Mouse (Mus musculus): Measurements from ENCODE around the gene Pafah2.
"Not testable (repeated sequence)": the region's sequence is repeated elsewhere in the genome, so short reads cannot be mapped to it uniquely, and the experiment has no call there.

Gene Pafah2

DNA sequence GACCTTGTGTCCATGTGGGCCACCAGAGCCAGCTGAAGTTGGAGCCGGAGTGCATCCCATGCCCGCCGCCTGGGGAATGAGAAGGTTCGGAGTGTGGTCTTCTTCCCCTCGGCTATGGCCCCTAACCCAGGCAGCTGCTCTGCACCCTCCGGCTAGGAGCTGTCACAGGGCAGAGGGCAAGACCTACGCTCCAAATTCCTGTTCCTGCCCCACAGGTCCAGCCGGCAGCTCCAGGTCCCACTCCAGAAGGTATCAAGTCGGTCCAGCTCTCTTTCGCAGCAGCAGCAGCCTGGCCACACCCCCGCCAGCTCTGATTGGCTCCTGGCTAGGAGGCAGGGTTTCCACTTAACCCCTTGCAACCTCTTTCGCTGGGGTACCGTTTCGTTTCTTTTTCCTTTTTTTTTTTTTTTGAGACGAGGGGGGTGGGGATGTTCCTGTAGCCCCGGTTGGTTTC lies 23.8 kb upstream of the Pafah2 start:
- DNase-seq (ENCODE audit: low spot score in 2 of 2) = peak; percentile 64 to 75

DNA sequence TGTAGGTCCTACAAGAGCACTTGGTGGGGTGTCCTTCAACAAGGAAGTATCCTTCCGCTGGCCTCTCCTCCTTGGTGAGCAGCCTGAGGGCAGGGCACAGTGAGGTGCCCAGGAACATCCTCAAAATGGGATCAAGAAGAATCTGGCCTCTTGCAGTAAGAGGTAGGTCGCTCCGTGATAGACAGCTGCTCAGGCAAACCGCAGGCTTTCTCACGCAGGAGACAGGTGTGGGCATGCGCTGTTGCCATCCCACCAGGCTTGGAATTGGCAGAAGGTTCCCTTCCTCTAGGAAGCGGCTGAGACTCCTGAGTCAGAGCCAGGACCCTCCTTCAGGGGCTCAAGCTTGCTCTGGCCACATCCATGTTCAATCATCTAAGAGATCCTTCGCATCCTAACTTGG lies 22.8 kb upstream of the Pafah2 start:
- DNase-seq (ENCODE audit: low spot score in 2 of 2) = no peak

DNA sequence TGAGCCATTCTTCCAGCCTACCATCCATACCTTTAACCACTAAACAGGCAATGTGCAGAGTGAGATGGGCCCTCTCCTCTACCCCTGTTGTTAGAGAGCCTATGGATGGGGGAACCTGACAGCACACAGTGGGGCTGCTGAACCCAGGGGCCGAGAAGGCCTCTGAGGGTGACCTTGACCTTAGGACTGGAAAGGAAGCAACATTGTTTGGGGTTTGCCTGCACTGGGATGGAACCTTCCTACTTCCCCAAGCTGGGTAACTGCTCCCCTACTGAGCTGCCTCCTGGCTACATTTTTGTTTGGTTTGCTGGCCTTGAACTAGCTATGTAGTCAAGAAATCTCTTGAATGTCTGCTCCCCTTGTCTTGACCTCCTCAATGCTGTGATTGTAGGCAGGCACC lies 21.8 kb upstream of the Pafah2 start:
- DNase-seq (ENCODE audit: low spot score in 2 of 2) = no peak

DNA sequence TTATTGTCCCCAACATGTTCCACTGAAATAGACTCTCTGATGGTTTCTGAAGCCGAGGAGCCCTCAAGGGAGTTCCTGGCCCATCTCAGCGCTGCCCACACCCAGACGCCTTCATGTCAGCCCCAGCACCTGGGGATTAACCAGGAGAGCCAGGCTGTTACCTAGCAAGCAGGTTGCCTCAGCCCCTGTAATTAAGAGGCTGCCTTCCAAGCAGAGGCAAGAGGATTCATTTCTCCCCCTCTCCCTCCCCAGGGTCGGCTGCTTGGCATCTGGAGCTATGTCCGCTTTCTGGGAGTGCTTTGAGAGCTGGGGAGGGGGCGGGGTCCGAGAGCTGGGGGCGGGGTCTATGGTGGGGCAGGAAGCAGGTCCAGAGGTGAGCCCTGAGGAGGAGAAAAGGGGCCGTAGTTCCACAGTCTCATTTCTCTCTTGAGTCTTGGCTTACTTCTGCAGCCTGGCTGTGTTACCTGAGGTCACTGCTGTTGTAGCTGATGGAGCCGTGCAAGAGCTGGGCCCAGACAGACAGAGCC lies 18.0 kb upstream of the Pafah2 start:
- DNase-seq (ENCODE audit: low spot score in 2 of 2) = no peak

DNA sequence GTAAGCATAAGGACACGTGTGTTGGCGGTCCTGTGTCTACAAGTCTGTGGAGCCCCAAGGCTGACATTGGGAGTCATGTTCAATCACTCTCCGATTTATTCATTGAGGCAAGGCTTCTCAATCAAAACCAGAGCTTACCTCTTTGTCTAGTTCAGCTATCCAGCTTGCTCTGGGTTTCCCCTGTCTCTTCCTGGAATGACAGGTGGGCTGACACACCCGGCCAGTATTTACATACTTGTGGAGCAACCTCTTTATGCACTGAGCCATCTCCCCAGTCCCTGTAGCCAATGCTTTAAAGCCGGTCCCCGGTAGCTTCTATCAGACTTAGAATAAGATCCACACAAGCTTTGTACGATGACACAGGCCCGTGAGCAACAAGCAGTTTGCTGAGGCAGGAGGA lies 16.6 kb upstream of the Pafah2 start:
- DNase-seq (ENCODE audit: low spot score in 2 of 2) = no peak

DNA sequence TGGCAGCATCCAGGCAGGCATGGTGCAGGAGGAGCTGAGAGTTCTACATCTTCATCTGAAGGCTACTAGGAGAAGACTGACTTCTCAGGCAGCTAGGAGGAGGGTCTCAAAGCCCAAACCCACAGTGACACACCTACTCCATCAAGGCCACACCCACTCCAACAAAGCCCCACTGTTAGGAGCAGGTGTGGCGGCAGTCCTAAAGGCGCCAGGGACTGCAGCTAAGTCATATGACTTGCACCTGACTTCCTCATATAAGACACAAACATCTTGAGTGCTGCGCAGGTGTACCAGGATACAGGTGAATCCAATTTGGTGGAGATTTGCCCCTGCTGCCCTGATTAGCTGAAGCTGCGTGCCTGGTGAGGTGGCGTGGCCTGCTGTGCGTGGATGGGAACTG lies 12.4 kb upstream of the Pafah2 start, which contains the start of gene Extl1:
TSS of gene Extl1 (minus strand) at position 101 of the 400 bp plus-strand sequence.
- not testable (repeated sequence) for DNase-seq (ENCODE audit: low spot score in 2 of 2)

DNA sequence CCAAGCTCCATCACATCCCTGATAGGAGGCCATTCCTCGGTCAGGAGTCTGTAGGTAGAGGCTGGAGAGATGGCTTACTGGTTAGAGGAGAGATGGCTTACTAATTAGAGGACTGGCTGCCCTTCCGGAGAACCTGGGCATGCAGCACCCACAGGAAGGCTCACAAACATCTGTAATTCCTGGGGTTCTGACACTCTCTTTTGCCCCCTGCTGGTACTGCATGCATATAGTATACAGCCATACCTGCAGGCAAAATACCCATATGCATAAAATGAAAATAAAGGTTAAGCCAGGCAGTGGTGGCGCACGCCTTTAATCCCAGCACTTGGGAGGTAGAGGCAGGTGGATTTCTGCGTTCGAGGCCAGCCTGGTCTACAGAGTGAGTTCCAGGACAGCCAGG lies 8.9 kb upstream of the Pafah2 start:
- no peak for DNase-seq (ENCODE audit: low spot score in 2 of 2)

DNA sequence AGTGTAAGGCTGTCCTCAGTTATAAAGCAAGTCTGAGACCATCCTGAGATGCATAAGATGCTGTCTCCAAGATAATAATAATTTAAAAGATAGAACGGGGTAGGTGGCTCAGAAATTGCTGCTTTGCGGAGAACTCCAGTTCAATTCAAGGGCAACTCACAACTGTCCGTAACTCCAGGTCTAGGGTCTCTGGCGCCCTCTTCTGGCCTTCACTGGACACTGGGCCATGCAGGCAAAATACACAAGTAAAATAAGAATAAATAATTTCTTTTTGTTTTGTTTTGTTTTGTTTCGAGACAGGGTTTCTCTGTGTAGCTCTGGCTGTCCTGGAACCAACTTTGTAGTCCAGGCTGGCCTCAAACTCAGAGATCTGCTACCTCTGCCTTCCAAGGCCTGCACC lies 7.7 kb upstream of the Pafah2 start:
- DNase-seq (ENCODE audit: low spot score in 2 of 2) = peak; percentile 61 to 86

DNA sequence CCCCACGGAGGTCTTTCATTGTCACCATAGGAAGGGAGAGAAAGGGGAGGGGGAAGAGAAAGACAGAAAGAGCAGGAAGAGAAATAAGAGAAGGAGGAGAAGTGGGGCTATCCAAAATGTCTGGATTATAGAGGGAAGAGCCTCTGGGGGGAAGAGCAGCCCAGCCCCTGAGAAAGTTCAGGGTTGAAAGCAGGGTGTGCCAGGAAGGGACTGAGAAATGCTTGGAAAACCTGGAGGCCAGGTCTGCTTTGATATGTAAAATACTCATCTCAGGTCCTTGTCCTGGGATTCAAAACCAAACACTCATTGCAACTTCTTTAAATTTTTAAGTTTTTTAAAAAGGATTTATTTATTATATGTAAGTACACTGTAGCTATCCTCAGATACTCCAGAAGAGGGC lies 4.5 kb upstream of the Pafah2 start:
- no peak for DNase-seq (ENCODE audit: low spot score in 2 of 2)

DNA sequence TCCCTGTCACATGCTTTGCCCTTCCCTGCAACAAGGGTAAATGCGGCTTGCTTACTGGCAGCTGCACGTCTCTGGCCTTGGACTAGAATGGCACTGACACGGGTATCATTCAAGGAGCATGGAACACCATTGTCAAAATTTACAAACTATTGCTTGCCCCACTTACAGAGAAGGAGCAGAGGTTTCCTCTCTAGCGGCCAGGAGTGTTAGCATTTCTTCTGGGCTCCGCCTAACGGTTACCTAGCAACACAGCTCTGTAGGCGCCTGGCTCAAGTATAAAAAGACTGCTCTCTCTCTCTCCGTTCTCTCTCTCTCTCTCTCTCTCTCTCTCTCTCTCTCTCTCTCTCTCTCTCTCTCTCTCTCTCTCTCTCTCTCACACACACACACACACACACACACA lies 3.5 kb upstream of the Pafah2 start:
- no peak for DNase-seq (ENCODE audit: low spot score in 2 of 2)

DNA sequence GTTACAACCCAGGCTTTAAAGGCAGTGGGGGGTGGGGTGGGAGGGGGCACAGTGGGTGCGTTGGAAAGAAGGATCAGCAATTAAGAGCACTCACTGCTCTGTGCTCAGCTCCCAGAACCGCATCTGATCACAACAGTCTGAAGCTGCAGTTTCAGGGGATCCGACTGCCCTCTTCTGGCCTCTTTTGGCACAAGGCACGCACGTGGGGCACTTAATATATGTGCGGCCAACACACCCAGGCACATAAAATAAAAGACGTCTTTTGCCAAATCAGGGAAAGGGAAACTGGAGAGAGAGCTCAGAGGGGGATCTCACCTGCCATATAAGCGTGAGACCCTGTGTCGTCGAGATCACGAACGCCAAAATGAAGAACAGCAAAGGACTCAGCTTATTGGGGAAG lies 3.1 kb upstream of the Pafah2 start:
- DNase-seq (ENCODE audit: low spot score in 2 of 2) = no peak

DNA sequence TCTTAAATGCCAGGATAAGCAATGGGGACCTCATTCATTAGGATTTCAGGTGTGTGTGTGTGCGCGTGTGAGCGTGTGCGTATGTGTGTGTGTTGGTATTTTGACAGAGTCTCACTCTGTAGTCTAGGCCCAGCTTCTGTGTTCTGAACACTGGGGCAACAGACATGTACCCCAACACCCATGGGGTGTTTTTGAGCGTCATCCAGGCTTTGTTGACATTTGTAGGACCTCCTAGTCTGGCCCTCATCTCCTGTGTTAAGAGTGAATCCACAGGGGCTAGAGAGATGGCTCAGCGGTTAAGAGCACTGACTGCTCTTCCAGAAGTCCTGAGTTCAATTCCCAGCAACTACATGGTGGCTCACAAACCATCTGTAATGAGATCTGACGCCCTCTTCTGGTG lies 978 bp upstream of the Pafah2 start:
- no peak for DNase-seq (ENCODE audit: low spot score in 2 of 2)

DNA sequence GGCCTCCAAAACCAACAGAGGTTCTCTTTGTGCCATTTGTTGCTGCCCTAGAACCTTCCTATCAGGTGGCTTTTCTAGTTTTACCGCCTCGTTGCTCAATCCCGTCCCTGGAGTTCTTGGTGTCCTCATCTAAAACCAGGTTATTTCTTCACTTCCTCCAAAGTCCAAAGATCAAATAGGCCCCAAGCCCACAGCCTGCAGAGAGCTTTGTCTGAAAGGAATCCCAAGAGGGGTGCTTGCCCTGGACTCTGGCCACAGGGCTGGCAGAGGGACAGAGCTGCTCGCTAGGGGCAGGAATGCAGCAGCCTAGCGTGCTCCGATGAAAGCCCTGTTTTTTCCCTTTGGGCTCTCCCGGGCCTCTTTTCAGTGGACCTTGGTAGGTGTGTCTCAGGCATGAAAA lies 1.0 kb downstream of the Pafah2 start:
- DNase-seq (ENCODE audit: low spot score in 2 of 2) = no peak

DNA sequence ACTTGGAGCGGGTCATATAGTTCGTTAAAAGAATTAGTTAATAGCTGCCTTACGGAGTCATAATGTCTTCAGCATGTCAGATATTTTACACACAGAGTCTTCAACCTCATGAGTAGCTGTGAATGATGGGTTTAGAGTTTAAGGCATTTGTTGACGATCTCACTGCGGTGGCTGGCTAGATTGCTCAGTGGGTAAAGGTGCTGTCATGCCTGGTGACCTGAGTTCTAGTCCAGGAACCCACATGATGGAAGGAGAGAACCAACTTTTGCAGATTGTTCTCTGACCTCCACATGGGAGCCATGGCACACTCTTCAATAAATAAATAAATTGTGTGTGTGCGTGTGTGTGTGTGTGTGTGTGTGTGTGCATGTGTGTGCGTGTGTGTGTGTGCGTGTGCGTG lies 1.6 kb downstream of the Pafah2 start:
- no peak for DNase-seq (ENCODE audit: low spot score in 2 of 2)

DNA sequence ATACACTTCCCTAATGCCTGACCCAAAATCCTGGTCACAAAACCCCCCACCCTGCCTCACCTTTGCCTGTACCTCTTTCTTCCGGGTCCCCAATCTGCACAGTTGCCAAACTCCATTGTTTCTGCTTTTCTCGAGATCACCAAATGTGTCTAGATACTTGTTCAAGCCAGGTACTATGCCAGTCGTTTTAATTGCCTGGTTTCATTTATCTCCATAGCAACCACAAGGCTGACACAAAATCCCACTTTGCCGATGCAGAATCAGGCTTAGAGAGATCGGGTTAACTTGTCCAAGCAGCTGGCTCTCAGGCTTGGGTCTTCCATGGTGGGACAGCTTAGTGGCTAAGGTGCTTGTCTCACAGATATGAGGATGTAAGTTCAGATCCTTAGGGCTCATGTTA lies 4.1 kb downstream of the Pafah2 start:
- no peak for DNase-seq (ENCODE audit: low spot score in 2 of 2)

DNA sequence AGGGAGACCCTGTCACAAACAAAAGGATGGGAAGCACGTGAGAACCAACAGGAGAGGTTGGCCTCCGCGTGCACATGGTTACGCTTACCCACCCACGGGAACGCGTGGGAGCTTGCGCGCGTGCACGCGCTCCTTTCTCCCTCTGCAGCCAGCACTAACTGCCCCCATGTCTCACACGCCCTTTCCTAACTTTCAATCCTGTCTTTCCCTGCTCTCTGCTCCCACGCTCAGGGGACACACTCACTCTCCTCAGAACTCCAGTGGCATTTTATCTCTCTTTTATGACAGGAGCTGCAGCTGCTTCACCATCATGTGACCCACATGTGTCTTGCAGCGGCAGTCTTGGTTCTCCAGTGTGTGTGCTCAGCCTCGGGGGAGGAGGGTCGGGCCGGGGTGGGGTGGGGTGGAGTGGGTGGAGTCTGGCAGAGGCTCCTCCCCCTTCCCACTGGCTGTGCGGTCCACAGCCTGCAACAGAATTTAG lies 5.1 kb downstream of the Pafah2 start:
- peak; percentile 52 to 76 for DNase-seq (ENCODE audit: low spot score in 2 of 2)

DNA sequence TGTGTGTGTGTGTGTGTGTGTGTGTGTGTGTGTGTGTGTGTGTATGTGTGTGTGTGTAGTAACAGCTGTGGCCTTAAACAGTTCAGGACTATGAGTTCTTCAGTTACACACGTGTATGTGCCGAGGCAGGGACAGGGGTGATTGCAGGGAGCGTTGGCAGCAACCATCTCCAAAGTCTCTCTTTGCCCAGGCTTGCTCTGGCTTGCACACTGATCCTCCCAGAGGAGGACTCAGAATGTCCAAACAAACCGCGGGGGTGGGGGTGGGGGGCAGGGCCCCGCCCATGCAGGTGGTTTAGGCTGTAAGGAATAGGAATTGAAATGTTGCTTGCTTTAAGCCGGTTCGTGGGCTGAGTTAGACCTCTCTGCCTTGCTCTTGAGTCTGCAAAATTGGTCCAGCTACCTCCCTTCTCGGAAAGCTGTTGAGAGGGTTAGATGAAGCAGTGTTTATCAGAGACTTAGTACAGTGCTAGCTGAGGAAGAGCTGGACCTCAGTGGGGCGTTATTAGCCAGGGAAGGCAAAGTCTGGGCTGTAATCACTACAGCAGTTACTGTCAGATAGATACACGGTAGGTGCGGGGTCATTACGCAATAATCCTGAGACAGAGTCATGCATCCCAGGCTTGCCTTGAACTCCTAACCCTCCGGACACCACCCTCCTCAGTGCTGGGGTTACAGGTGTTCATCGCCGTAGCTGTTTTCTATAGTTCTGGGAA lies 5.9 kb downstream of the Pafah2 start:
- no peak for DNase-seq (ENCODE audit: low spot score in 2 of 2)

DNA sequence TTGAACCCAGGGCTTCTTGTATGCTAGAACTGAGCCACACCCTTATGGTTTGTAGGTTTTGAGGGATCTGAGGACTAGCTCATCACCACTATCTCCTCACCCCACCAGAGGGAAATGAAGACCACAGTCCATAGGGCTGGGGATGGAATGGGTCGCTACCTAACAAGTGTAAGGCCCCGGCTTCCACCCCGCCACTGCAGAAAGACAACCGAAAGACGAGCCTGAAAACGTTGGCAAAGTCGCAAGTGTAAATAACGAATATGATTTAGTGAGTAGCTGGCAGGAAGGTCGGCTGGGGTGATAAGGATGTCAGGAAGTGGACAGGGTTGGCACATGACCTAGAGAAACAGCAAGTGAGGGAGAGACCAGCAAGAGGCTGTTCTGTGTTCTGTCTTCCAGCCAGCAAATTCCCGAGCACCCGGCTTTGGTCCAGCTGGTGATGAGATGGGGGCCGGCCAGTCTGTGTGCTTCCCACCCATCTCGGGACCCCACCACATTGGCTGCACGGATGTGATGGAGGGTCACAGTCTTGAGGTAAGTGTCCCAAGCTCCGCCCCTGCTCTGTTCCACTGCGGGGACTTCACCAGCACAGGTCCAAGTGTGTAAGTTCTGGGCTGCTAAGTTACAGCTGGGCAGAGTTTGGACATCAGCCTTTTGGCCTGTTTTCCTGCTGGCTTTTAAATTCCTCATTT lies 6.6 kb downstream of the Pafah2 start:
- DNase-seq (ENCODE audit: low spot score in 2 of 2) = no peak

DNA sequence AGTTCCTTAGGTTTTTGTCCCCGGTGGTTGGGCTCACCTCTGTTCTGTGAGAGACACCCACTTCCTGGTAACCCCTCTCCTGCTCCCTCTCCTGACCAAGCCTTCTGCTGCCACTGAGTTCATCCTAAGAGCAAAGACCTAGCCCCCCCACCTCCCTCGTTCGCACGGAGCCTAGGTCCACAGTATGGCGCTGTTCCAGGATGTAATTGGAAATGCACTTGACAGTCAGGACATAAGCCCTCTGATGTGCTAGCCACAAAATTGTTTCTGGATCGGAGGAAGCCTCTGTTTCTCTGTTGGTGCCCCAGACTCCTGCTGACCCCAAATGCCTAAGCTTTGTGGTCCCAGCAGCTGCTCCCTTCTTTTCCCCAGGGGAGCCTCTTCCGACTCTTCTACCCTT lies 7.6 kb downstream of the Pafah2 start:
- DNase-seq (ENCODE audit: low spot score in 2 of 2) = no peak

DNA sequence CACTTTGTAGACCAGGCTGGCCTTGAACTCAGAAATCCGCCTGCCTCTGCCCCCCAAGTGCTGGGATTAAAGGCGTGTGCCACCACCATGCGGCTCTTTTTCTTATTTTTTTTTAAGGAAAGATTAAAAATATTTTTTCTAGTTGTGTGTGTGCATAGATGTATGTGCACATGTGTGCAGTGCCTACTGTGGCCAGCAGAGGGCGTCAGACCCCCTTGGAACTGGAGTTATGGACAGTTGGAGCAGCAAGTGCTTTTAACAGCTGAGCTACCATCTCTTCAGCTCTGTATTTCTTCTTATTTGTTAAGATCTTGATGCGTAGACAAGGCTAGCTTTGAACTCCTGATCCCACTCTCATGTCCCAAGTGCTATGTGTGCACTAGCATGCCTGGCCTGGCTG lies 13.2 kb downstream of the Pafah2 start:
- peak in 1 of 2 experiments; percentile 32 for DNase-seq (ENCODE audit: low spot score in 2 of 2)

DNA sequence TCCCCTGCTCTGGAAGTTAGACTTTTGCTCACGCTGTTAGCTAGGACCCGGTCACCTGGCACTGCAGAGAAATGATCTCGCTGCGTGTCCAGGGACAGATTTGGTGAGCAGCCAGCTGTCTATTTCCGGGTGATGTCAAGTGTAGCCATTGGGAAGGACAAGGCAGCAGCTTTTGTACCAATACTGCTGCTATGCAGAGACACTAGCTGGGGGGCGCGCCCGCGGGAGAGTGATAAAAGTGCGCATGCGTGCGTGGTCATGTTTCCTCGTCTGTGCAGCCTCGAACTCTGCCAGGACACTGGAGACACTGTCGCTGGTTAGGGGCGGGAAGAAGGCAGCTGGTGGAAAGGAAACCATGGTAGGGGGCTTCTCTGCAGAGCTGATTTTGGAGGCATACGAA lies 20.1 kb downstream of the Pafah2 start:
- DNase-seq (ENCODE audit: low spot score in 2 of 2) = no peak

DNA sequence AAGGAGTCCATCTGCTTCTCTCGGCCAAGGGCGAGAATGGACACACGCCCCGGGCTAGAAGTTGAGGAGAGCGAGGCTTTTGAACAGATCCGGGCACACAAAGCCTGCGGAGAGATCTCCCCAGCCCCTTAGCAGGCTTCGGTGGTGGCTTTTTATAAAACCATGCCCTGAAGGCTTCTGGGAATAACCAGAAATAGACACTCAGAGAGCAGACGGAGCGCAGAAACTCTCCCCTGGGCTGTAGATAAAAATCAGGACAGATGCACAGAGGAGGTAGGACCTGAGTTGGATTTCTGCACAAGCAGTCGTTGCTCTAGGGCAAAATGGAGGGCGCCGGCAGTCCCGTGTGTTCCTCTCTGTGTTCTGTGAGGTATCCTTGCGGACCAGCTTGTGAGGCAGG lies 20.5 kb downstream of the Pafah2 start:
- DNase-seq (ENCODE audit: low spot score in 2 of 2) = no peak

DNA sequence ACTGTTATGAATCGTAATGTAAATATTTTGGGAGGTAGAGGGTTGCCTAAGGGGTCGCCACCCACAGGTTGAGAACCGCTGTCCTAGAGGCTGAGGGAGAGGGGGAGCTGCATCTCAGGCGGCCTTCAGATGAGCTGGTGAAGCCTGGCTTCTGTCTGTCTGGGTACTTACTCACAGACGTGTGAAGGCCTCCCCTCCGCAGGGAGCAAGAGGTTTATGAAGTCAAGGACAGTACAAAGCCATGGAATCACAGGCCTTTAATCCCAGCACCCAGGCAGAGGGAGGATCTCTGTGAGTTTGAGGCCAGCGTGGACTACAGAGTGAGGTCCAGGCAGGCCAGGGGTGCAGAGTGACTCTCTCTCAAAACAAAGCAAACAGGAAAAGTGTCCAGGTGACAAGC lies 21.0 kb downstream of the Pafah2 start:
- no peak for DNase-seq (ENCODE audit: low spot score in 2 of 2)

Data from spleen, postnatal 4 days (tissue).